12 mouse cellular contexts compared by ENCODE assay signal in the genomic region with DNA sequence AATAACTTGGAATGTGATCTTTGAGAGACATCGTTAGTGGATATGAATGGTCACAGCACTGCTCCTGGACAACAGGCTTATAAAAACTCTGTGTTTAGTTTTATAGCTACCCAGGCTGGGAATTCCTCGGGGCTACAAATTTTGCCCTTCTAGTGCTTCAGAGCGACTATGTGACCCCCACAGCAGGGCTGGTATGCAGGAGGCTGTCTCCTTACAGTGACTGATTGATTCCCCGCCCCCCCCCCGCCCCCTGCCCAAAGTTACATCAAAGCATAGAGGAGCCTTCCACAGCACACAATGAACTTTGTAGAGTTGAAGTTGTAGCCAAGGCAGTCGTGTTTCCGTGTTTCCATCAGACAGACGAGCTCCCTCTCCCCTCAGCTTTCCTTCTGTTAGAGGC.
DNase-seq lines count a peak whose midpoint lies in the region; ATAC-seq lines count a peak whose summit lies in the region.
"Had no signal": no experiment of that assay in that cellular context is flagged by ENCODE, and none has a peak within 500 bp of the region (broad histone marks: within the 10 kb centered on the region; RNA-seq: fewer than 3 reads in every experiment).

No protein-coding gene starts in this region.

- H3K27ac ChIP-seq in heart, embryonic 14.5 days (replicated peaks in 1 of 2; ENCODE audit: control insufficient read depth in 1 of 2, insufficient read depth in 1 of 2, low read depth in 2 of 2, low read length in 2 of 2) = no peak overlapping the region
- no peak overlapping the region for H3K27ac ChIP-seq in hindbrain, embryonic 12.5 days
- H3K27ac ChIP-seq in midbrain, embryonic 15.5 days = no peak overlapping the region
- H3K27ac ChIP-seq: forebrain, embryonic 13.5 days had no signal

- H3K4me1 ChIP-seq in heart, embryonic 14.5 days (ENCODE audit: control insufficient read depth in 2 of 2, insufficient read depth in 2 of 2, low read length in 2 of 2) = peaks cover 0 to 9% of the 10 kb centered on the region in 2 experiments; a peak in 3 of 4 replicates
- H3K4me1 ChIP-seq in hindbrain, embryonic 12.5 days = peaks cover 11% of the 10 kb centered on the region
- H3K4me1 ChIP-seq in midbrain, embryonic 15.5 days = peaks cover 6% of the 10 kb centered on the region; the same call in 1 of the 2 replicates

- H3K4me2 ChIP-seq in heart, embryonic 14.5 days (ENCODE audit: low read length) = peak overlapping the region; percentile 36; the same call in 1 of the 2 replicates
- peak overlapping the region; percentile 30; the same call in 1 of the 2 replicates for H3K4me2 ChIP-seq in hindbrain, embryonic 12.5 days (replicated peaks)
- no peak overlapping the region for H3K4me2 ChIP-seq in midbrain, embryonic 15.5 days
- H3K4me2 ChIP-seq: forebrain, embryonic 13.5 days had no signal

- H3K9me3 ChIP-seq in heart, embryonic 14.5 days (ENCODE audit: control insufficient read depth, low read length) = no peaks in the 10 kb centered on the region
- H3K9me3 ChIP-seq in hindbrain, embryonic 12.5 days (replicated peaks) = no peaks in the 10 kb centered on the region
- no peaks in the 10 kb centered on the region for H3K9me3 ChIP-seq in midbrain, embryonic 15.5 days
- H3K9me3 ChIP-seq: forebrain, embryonic 13.5 days had no signal

- no peak for DNase-seq in heart, adult 9 months (ENCODE audit: low spot score in 2 of 2)
- DNase-seq in embryo, embryonic 11 days = peak; percentile 57
- no peak for DNase-seq in left cerebral cortex, adult 18-20 months (ENCODE audit: low spot score in 2 of 2)
- DNase-seq in gastrocnemius, adult 8-10 months (ENCODE audit: low spot score in 2 of 2) = no peak
- no peak for DNase-seq in urinary bladder, adult 18-20 months (ENCODE audit: low spot score in 2 of 2)
- DNase-seq: cerebellum, adult 9-11 months; lung, adult 18-20 months had no signal

- no peak overlapping the region for H3K9ac ChIP-seq in heart, embryonic 14.5 days (ENCODE audit: low read length)
- no peak overlapping the region for H3K9ac ChIP-seq in hindbrain, embryonic 12.5 days
- H3K9ac ChIP-seq in midbrain, embryonic 15.5 days = no peak overlapping the region
- H3K9ac ChIP-seq: forebrain, embryonic 13.5 days had no signal

- no peaks in the 10 kb centered on the region for H3K36me3 ChIP-seq in heart, embryonic 14.5 days (ENCODE audit: control insufficient read depth, insufficient read depth, low read length)
- H3K36me3 ChIP-seq in hindbrain, embryonic 12.5 days = no peaks in the 10 kb centered on the region
- H3K36me3 ChIP-seq in midbrain, embryonic 15.5 days (replicated peaks) = no peaks in the 10 kb centered on the region

- ATAC-seq in heart, embryonic 14.5 days (ENCODE audit: insufficient number of reproducible peaks, insufficient read depth, low FRiP score, low read depth) = no peak
- ATAC-seq in hindbrain, embryonic 12.5 days (ENCODE audit: low FRiP score) = peak; percentile 67; the same call in 1 of the 2 replicates
- ATAC-seq in midbrain, embryonic 15.5 days (replicated peaks) = 0 out of 2 replicates have a peak, but pooled peaks have one; percentile 52
- ATAC-seq: forebrain, embryonic 13.5 days had no signal

- no peaks in the 10 kb centered on the region for H3K27me3 ChIP-seq in heart, embryonic 14.5 days (ENCODE audit: control insufficient read depth, insufficient read depth, low read length)
- no peaks in the 10 kb centered on the region for H3K27me3 ChIP-seq in hindbrain, embryonic 12.5 days
- no peaks in the 10 kb centered on the region for H3K27me3 ChIP-seq in midbrain, embryonic 15.5 days (replicated peaks)
- H3K27me3 ChIP-seq: forebrain, embryonic 13.5 days had no signal

- whole genome bisulfite sequencing in heart, embryonic 14.5 days = 11% methylated on average over 8 of the region's 8 CpGs
- 5% methylated on average over 8 of the region's 8 CpGs for WGBS in hindbrain, embryonic 12.5 days
- 11% methylated on average over 8 of the region's 8 CpGs for WGBS in midbrain, embryonic 15.5 days

- no peak overlapping the region for H3K4me3 ChIP-seq in heart, embryonic 14.5 days (ENCODE audit: control insufficient read depth in 1 of 2, insufficient read depth in 1 of 2, low read depth in 1 of 2, low read length in 2 of 2)
- no peak overlapping the region for H3K4me3 ChIP-seq in hindbrain, embryonic 12.5 days
- no peak overlapping the region for H3K4me3 ChIP-seq in midbrain, embryonic 15.5 days
- H3K4me3 ChIP-seq: forebrain, embryonic 13.5 days; myocyte had no signal
